Mouse (Mus musculus): ENCODE measurements at regions not wholly inside any gene's neighbourhood (a gene's known extent, or its start where the extent isn't known, plus 50 kb on each side); places are given as distances from the start of the nearest gene placed in this dataset.

- TF ChIP-seq CTCF (conservative IDR thresholded peaks at IDR 0.05 in 1 of 2, IDR thresholded peaks at IDR 0.05 in 1 of 2; ENCODE audit: low read depth in 2 of 2, low read length in 2 of 2) (no peak), RCOR1 (conservative IDR thresholded peaks at IDR 0.05; ENCODE audit: low read depth, low read length) (no peak)
Observed at GRCm38 (mm10) chr2:44449471-44449870, 478.0 kb downstream of the Gtdc1 start.

Data from CH12.LX (cell line).